Mouse (Mus musculus) heart, postnatal 0 days (tissue): ENCODE data around the gene Nfia. TPM values are rescaled to one million over a fixed set of nuclear protein-coding genes. Genes with fewer than 3 reads are reported as not detected.

Experiments
- ATAC-seq: fragments of 200-750 bp; cut with Nextera tagmentation; 2 replicates; pipeline ENCODE4 v1.8.0; 2017; ENCODE audit warnings: low read depth, moderate number of reproducible peaks, moderate library complexity; ENCODE audit not compliant: insufficient read depth
- DNase-seq: peaks from one replicate; pipeline ENCODE4 v3.0.0-alpha.2; 2016; ENCODE audit warnings: low spot score
- H3K27ac ChIP-seq: fragments of 300-500 bp; sonication (generic); 2 replicates; pipeline ENCODE4 v1.5.1; 2014; ENCODE audit warnings: low read depth, mild to moderate bottlenecking
- H3K27me3 ChIP-seq: fragments of 300-500 bp; sonication (generic); 2 replicates; pipeline ENCODE4 v1.6.1; 2014; ENCODE audit warnings: low read length, mixed read lengths; ENCODE audit not compliant: control insufficient read depth, insufficient read depth
- H3K36me3 ChIP-seq: fragments of 300-500 bp; sonication (generic); replicated peaks from 2 replicates; pipeline ENCODE4 v1.6.1; 2014; ENCODE audit warnings: low read length, mixed read lengths; ENCODE audit not compliant: control insufficient read depth, insufficient read depth
- H3K4me1 ChIP-seq: fragments of 300-500 bp; sonication (generic); 2 replicates; pipeline ENCODE4 v1.6.1; 2014; ENCODE audit warnings: antibody characterized with exemption; ENCODE audit not compliant: control insufficient read depth, insufficient read depth
- H3K4me2 ChIP-seq: fragments of 300-500 bp; sonication (generic); 2 replicates; pipeline ENCODE4 v1.6.1; 2014; ENCODE audit warnings: low read depth, mild to moderate bottlenecking, low read length, moderate library complexity
- H3K4me3 ChIP-seq: fragments of 300-500 bp; sonication (generic); 2 replicates; pipeline ENCODE4 v1.5.1; 2014; ENCODE audit warnings: low read depth, low read length
- H3K9ac ChIP-seq: fragments of 300-500 bp; sonication (generic); replicated peaks from 2 replicates; pipeline ENCODE4 v1.6.1; 2014; ENCODE audit warnings: low read depth, low read length, mixed read lengths
- H3K9me3 ChIP-seq: fragments of 300-500 bp; sonication (generic); replicated peaks from 2 replicates; pipeline ENCODE4 v1.6.1; 2016; ENCODE audit warnings: low read length; ENCODE audit not compliant: control insufficient read depth
- CTCF ChIP-seq: IDR thresholded peaks from 2 replicates; pipeline ENCODE4 v1.5.1; 2016; ENCODE audit warnings: antibody characterized with exemption, control low read depth, low read depth
- EP300 ChIP-seq: IDR thresholded peaks from 2 replicates; pipeline ENCODE4 v1.6.1; 2016; ENCODE audit warnings: antibody characterized with exemption, low read depth
- WGBS: fragments of 180-500 bp; shearing (Covaris S2); extraction: QIAGEN DNeasy Blood & Tissue Kit; methylation state at CpG from one replicate; pipeline ENCODE4 v1.1.7; 2014; 5-methylcytosine and 5-hydroxymethylcytosine counted together
- polyA plus RNA-seq: library from polyadenylated mRNA; unstranded; fragments of >200 nt; fragmentation: Nextera tagmentation; extraction: Ambion mirVana; gene quantifications from 2 replicates; pipeline ENCODE4 v1.2.1, GENCODE M21; 2015
- total RNA-seq: library from RNA; depleted of rRNA; stranded (reverse); fragments of >200 nt; gene quantifications from 2 replicates; pipeline ENCODE4 v1.2.3, GENCODE M21; 2014; ENCODE audit warnings: low replicate concordance

Nfia gene
- total and polyA plus RNA-seq, 2 experiments from 2014 or later = 53.8 to 114 TPM

- Histone ChIP-seq H3K4me1 (no peaks in the 10 kb centered on the region), H3K27me3 (no peaks in the 10 kb centered on the region), H3K9me3 (no peaks in the 10 kb centered on the region), H3K36me3 (peaks cover 21% of the 10 kb centered on the region), H3K27ac (no peak overlapping the region), H3K4me2 (no peak overlapping the region), H3K4me3 (no peak overlapping the region), H3K9ac (no peak overlapping the region)
- DNase-seq (no peak), ATAC-seq (no peak)
- 48% methylated on average over 1 of the region's 1 CpGs for WGBS
- TF ChIP-seq EP300 = no peak
- TF ChIP-seq CTCF = no peak
These were observed 288.1 kb downstream of the Nfia start for GRCm38 (mm10) chr4:98060601-98061000.

- DNase-seq = no peak
- H3K9me3 ChIP-seq = no peaks in the 10 kb centered on the region
- H3K4me1 ChIP-seq = no peaks in the 10 kb centered on the region
- H3K27me3 ChIP-seq = no peaks in the 10 kb centered on the region
- H3K36me3 ChIP-seq = peaks cover 26% of the 10 kb centered on the region
- no peak overlapping the region for H3K27ac ChIP-seq
- H3K9ac ChIP-seq = no peak overlapping the region
- ATAC-seq = no peak
- no peak overlapping the region for H3K4me3 ChIP-seq
- no peak overlapping the region for H3K4me2 ChIP-seq
- TF ChIP-seq EP300 (no peak), CTCF (no peak)
- 41% methylated on average over 1 of the region's 1 CpGs for WGBS
These were observed 288.6 kb downstream of the Nfia start for GRCm38 (mm10) chr4:98061086-98061485.

- Histone ChIP-seq H3K27me3 (no peaks in the 10 kb centered on the region), H3K9ac (no peak overlapping the region), H3K9me3 (no peaks in the 10 kb centered on the region), H3K36me3 (peaks cover 44% of the 10 kb centered on the region), H3K4me2 (no peak overlapping the region), H3K4me3 (no peak overlapping the region), H3K27ac (no peak overlapping the region), H3K4me1 (no peaks in the 10 kb centered on the region)
- WGBS = 79% methylated on average over 3 of the region's 3 CpGs
- ATAC-seq (no peak), DNase-seq (no peak)
- no peak for TF ChIP-seq CTCF
- TF ChIP-seq EP300 = no peak
These were observed 290.7 kb downstream of the Nfia start for GRCm38 (mm10) chr4:98063280-98063679.

GRCm38 (mm10) chr4:98076106-98076505, 303.6 kb downstream of the Nfia start:
- Histone ChIP-seq H3K27ac (no peak overlapping the region), H3K4me1 (peaks cover 10% of the 10 kb centered on the region; the same call in 1 of the 2 replicates), H3K4me2 (no peak overlapping the region), H3K36me3 (0 out of 2 replicates have a peak, but pooled peaks cover 8% of the 10 kb centered on the region), H3K4me3 (no peak overlapping the region), H3K9me3 (no peaks in the 10 kb centered on the region), H3K9ac (no peak overlapping the region), H3K27me3 (no peaks in the 10 kb centered on the region)
- peak; percentile 31 for DNase-seq
- WGBS = 58% methylated on average over 7 of the region's 7 CpGs
- no peak for TF ChIP-seq EP300
- TF ChIP-seq CTCF = no peak
- peak; percentile 62 for ATAC-seq

- H3K9me3 ChIP-seq = no peaks in the 10 kb centered on the region
- no peak for DNase-seq
- 45% methylated on average over 7 of the region's 7 CpGs for WGBS
These were observed 304.1 kb downstream of the Nfia start for GRCm38 (mm10) chr4:98076624-98077023.

GRCm38 (mm10) chr4:98080586-98080985, 308.1 kb downstream of the Nfia start:
- Histone ChIP-seq H3K4me1 (peaks cover 11% of the 10 kb centered on the region; the same call in 1 of the 2 replicates), H3K27me3 (no peaks in the 10 kb centered on the region), H3K9ac (no peak overlapping the region), H3K27ac (no peak overlapping the region; the same call in 1 of the 2 replicates), H3K4me2 (no peak overlapping the region), H3K9me3 (no peaks in the 10 kb centered on the region), H3K4me3 (no peak overlapping the region), H3K36me3 (peaks cover 24% of the 10 kb centered on the region; the same call in 1 of the 2 replicates)
- no peak for TF ChIP-seq CTCF
- no peak for TF ChIP-seq EP300
- 45% methylated on average over 1 of the region's 1 CpGs for WGBS
- DNase-seq = no peak
- no peak for ATAC-seq

More at GRCm38 (mm10) chr4:98076624-98077023, 304.1 kb downstream of the Nfia start:
- ATAC-seq = no peak
- H3K4me2 ChIP-seq = no peak overlapping the region
- no peaks in the 10 kb centered on the region for H3K27me3 ChIP-seq
- H3K36me3 ChIP-seq = 0 out of 2 replicates have a peak, but pooled peaks cover 8% of the 10 kb centered on the region
- no peak overlapping the region for H3K9ac ChIP-seq
- no peak for TF ChIP-seq EP300
- TF ChIP-seq CTCF = no peak
- peaks cover 11% of the 10 kb centered on the region; the same call in 1 of the 2 replicates for H3K4me1 ChIP-seq
- no peak overlapping the region for H3K4me3 ChIP-seq
- peak overlapping the region; percentile 21; the same call in 1 of the 2 replicates for H3K27ac ChIP-seq
